Mouse (Mus musculus): ENCODE measurements around the gene Mknk1. TPM values are rescaled to one million over a fixed set of nuclear protein-coding genes. Genes with fewer than 3 reads are reported as not detected.

The Mknk1 gene
- polyA plus RNA-seq, 1 experiment from 2014 or later, result 30.1 TPM

DNA sequence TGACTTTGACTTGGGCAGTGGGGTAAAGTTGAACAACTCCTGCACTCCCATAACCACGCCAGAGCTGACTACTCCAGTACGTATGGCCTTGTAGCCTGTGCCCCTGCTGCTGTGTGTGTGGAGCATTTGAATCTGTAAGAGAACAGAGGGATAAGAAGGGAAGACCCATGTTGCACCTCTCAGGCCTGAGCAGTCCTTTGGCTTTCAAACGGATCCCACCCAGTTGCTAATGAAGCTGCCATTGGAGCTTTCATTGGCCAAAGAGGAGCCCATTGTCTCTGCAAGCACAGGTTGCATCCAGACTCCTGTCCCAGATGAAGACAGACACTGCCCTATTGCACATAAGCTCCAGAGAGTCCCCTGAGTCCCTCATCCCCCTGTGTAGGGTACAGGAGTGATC is 34.2 kb downstream of the Mknk1 start:
- peaks cover 10% of the 10 kb centered on the region; the same call in 1 of the 2 replicates for H3K36me3 ChIP-seq (ENCODE audit: control insufficient read depth, insufficient read depth, low read length)
- no peaks in the 10 kb centered on the region for H3K27me3 ChIP-seq (replicated peaks; ENCODE audit: control insufficient read depth, insufficient read depth, low read length)
- no peak for ATAC-seq
- H3K4me1 ChIP-seq (ENCODE audit: control insufficient read depth, insufficient read depth, low read length), result no peaks in the 10 kb centered on the region
- no peak overlapping the region for H3K27ac ChIP-seq (ENCODE audit: low read length)
- no peak overlapping the region for H3K9ac ChIP-seq (ENCODE audit: low read depth, low read length)
- no peaks in the 10 kb centered on the region for H3K9me3 ChIP-seq (ENCODE audit: control insufficient read depth, low read length)
- WGBS, result 83% methylated on average over 3 of the region's 3 CpGs
- no peak overlapping the region for H3K4me2 ChIP-seq (ENCODE audit: low read depth, low read length)
- H3K4me3 ChIP-seq (ENCODE audit: low read length), result no peak overlapping the region

DNA sequence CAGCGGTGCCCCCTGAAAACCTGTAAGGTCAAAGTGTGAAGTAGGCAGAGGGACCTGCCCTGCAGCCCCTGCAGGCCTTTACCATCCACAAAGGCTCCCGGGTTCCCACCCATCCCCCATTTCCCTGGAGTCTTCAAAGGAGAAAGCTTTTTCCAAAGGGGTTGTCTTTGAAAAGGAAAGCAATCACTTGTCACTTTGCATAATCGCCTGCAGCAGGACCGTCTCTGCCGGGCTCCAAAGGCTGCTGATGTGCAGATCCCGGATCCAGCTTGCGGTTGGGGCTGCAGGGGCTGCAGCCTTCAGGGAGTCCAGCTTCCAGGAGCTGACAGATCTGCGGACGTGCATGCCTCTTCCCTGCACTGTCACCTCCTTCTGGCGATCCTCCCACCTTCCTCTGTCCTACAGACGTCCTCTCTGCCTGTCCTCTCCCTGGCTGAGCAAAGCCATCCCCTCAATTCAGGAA is 39.2 kb downstream of the Mknk1 start:
- H3K36me3 ChIP-seq (ENCODE audit: control insufficient read depth, insufficient read depth, low read length), result peaks cover 7% of the 10 kb centered on the region; the same call in 1 of the 2 replicates
- no peaks in the 10 kb centered on the region for H3K27me3 ChIP-seq (replicated peaks; ENCODE audit: control insufficient read depth, insufficient read depth, low read length)
- no peak overlapping the region for H3K4me2 ChIP-seq (ENCODE audit: low read depth, low read length)
- H3K4me1 ChIP-seq (ENCODE audit: control insufficient read depth, insufficient read depth, low read length), result no peaks in the 10 kb centered on the region
- no peak overlapping the region for H3K27ac ChIP-seq (ENCODE audit: low read length)
- H3K9me3 ChIP-seq (ENCODE audit: control insufficient read depth, low read length), result no peaks in the 10 kb centered on the region
- no peak overlapping the region; the same call in 1 of the 2 replicates for H3K9ac ChIP-seq (ENCODE audit: low read depth, low read length)
- ATAC-seq, result no peak
- 17% methylated on average over 11 of the region's 11 CpGs for WGBS
- no peak overlapping the region for H3K4me3 ChIP-seq (ENCODE audit: low read length)

DNA sequence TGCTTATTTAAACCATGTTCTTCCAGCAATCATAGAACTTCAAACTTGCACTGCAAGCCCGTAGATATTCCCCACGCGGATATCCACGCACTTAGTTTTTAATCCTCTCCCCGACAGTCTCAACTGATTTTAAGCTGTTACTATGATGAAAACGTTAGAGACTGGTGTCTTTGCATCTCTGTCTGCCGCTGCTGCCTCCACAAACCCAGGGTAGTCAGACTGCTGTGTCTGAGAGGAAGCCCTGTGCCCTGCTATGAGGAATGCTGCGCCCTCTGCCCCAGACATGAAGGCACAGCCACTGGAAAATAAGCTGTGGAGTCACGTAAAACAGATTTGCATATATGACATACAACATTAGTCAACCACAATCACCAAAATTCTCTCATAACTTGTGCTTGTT is 39.8 kb downstream of the Mknk1 start:
- no peaks in the 10 kb centered on the region for H3K4me1 ChIP-seq (ENCODE audit: control insufficient read depth, insufficient read depth, low read length)
- no peak overlapping the region for H3K27ac ChIP-seq (ENCODE audit: low read length)
- no peaks in the 10 kb centered on the region for H3K27me3 ChIP-seq (replicated peaks; ENCODE audit: control insufficient read depth, insufficient read depth, low read length)
- H3K9ac ChIP-seq (ENCODE audit: low read depth, low read length), result no peak overlapping the region
- H3K36me3 ChIP-seq (ENCODE audit: control insufficient read depth, insufficient read depth, low read length), result peaks cover 7% of the 10 kb centered on the region; the same call in 1 of the 2 replicates
- no peak overlapping the region for H3K4me2 ChIP-seq (ENCODE audit: low read depth, low read length)
- no peak overlapping the region for H3K4me3 ChIP-seq (ENCODE audit: low read length)
- no peak for ATAC-seq
- 49% methylated on average over 9 of the region's 9 CpGs for WGBS
- H3K9me3 ChIP-seq (ENCODE audit: control insufficient read depth, low read length), result no peaks in the 10 kb centered on the region

DNA sequence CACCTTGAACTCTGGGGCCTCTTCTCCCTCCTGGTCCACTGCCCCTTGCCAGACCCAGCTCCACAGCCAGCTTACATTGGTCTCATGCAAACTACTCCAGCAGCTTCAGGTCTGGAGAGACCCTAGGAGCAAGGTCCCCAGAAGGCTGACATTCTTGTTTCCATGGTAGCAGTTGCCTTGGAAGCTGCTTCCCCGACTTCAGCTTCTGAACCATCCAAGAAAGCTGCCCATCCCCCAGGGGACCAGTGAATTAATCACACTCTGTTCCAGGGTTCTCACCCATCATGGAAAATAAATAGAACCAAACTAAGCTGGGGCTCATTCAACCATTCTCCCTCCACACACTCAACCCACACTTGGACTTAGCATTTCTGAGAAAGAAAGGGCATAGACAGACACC is 42.2 kb downstream of the Mknk1 start:
- WGBS, result 16% methylated on average over 1 of the region's 1 CpGs
- H3K36me3 ChIP-seq (ENCODE audit: control insufficient read depth, insufficient read depth, low read length), result no peaks in the 10 kb centered on the region
- H3K4me2 ChIP-seq (ENCODE audit: low read depth, low read length), result no peak overlapping the region
- no peak overlapping the region for H3K4me3 ChIP-seq (ENCODE audit: low read length)
- no peaks in the 10 kb centered on the region for H3K9me3 ChIP-seq (ENCODE audit: control insufficient read depth, low read length)
- no peak overlapping the region for H3K27ac ChIP-seq (ENCODE audit: low read length)
- H3K27me3 ChIP-seq (replicated peaks; ENCODE audit: control insufficient read depth, insufficient read depth, low read length), result no peaks in the 10 kb centered on the region
- H3K4me1 ChIP-seq (ENCODE audit: control insufficient read depth, insufficient read depth, low read length), result no peaks in the 10 kb centered on the region
- ATAC-seq, result no peak
- no peak overlapping the region for H3K9ac ChIP-seq (ENCODE audit: low read depth, low read length)

DNA sequence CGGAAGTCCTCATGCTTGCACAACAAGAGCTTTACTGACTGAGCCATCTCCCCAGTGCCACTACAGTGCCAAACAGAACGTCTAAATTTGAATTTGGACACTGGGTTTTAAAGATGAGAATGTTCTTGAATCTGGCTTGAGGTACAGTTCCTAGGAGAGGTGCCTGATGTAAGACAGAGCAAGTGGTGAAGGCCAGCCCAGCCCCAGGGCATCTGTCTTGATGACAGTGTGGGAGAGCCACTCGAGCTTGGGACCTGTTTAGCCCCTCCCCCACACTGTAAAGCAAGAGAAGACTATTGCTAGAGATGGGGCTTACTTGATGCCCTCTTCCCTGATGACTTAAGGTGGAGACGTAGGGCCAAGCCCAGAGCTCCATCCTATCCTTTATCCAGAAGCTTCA is 43.2 kb downstream of the Mknk1 start:
- Histone ChIP-seq H3K9ac (ENCODE audit: low read depth, low read length) (no peak overlapping the region), H3K9me3 (ENCODE audit: control insufficient read depth, low read length) (no peaks in the 10 kb centered on the region), H3K4me1 (ENCODE audit: control insufficient read depth, insufficient read depth, low read length) (no peaks in the 10 kb centered on the region), H3K36me3 (ENCODE audit: control insufficient read depth, insufficient read depth, low read length) (no peaks in the 10 kb centered on the region), H3K27ac (ENCODE audit: low read length) (no peak overlapping the region), H3K4me3 (ENCODE audit: low read length) (no peak overlapping the region), H3K27me3 (replicated peaks; ENCODE audit: control insufficient read depth, insufficient read depth, low read length) (no peaks in the 10 kb centered on the region), H3K4me2 (ENCODE audit: low read depth, low read length) (no peak overlapping the region)
- ATAC-seq, result no peak
- 53% methylated on average over 4 of the region's 4 CpGs for WGBS

DNA sequence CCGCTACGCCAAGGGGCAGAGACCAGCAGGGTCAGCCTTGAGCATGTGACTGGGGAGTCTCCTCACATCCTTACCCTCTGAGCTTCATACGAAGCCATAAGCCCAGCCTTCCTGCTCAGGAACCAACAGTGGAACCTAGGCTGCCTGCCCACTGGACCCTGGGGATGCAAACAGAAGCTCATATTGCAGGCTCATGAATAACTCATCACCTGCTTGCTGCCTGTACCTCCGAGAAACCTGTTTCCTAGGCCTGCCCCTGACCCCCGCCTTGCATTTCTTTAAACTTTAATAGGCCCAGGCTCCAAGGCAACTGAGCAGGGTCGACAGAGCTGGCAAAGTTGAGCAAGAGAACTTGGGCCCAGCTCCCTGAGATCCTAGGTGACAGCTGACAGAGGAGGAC is 45.0 kb downstream of the Mknk1 start, which contains the start of gene Kncn:
TSS of gene Kncn (plus strand) at position 379 of the 400 bp plus-strand sequence.
- Histone ChIP-seq H3K9ac (ENCODE audit: low read depth, low read length) (no peak within 1 kb of the TSS), H3K4me2 (ENCODE audit: low read depth, low read length) (no peak within 1 kb of the TSS), H3K27ac (ENCODE audit: low read length) (no peak within 1 kb of the TSS), H3K4me1 (ENCODE audit: control insufficient read depth, insufficient read depth, low read length) (no peaks in the 10 kb centered on the region), H3K36me3 (ENCODE audit: control insufficient read depth, insufficient read depth, low read length) (no peaks in the 10 kb centered on the region), H3K27me3 (replicated peaks; ENCODE audit: control insufficient read depth, insufficient read depth, low read length) (no peaks in the 10 kb centered on the region), H3K4me3 (ENCODE audit: low read length) (no peak within 1 kb of the TSS), H3K9me3 (ENCODE audit: control insufficient read depth, low read length) (no peaks in the 10 kb centered on the region)
- no peak for ATAC-seq
- 63% methylated on average over 6 of the region's 6 CpGs for WGBS

DNA sequence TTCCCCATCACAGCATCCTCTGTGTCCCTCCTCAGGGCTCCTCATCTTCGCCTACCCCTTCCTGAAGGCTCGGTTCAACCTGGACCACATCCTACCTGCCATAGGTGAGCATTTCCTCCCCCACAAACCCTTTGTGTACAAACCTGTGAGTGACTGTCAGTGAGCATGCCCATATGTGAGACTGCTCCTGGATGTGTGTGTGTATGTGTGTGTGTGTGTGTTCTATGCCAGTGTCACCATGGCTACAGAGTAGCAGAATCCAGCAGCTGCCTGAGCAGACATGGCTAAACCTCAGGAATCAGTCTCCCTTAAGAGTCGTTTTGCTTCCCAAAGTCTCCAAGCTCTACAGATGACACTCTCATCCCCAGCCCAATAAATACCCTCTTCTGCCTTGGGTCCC is 46.8 kb downstream of the Mknk1 start:
- H3K4me3 ChIP-seq (ENCODE audit: low read length), result no peak overlapping the region
- no peaks in the 10 kb centered on the region for H3K36me3 ChIP-seq (ENCODE audit: control insufficient read depth, insufficient read depth, low read length)
- no peak overlapping the region for H3K27ac ChIP-seq (ENCODE audit: low read length)
- WGBS, result 66% methylated on average over 3 of the region's 3 CpGs
- no peaks in the 10 kb centered on the region for H3K9me3 ChIP-seq (ENCODE audit: control insufficient read depth, low read length)
- H3K4me1 ChIP-seq (ENCODE audit: control insufficient read depth, insufficient read depth, low read length), result peaks cover 6% of the 10 kb centered on the region; the same call in 1 of the 2 replicates
- no peak overlapping the region for H3K4me2 ChIP-seq (ENCODE audit: low read depth, low read length)
- ATAC-seq, result no peak
- H3K9ac ChIP-seq (ENCODE audit: low read depth, low read length), result no peak overlapping the region
- H3K27me3 ChIP-seq (replicated peaks; ENCODE audit: control insufficient read depth, insufficient read depth, low read length), result peaks cover 11% of the 10 kb centered on the region; the same call in 1 of the 2 replicates

DNA sequence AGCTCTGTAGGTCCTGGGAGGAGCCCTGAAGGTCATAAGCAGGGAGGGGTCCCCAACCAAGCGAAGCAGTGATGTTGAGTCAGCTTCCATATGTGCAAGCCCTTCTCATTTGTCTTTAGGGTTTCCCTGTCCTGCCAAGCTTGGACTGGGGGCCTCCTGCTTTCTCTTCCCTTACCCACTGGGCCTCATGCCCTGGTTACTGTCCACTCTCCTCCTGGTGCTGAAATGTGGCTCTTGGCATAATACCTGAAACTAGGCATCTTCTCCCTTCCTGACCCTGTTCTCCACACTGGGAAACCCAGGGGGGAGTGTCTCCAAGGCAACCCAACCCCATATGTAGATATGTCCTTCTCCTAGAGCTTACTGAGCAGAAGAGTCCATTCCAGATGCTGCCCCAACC is 47.9 kb downstream of the Mknk1 start:
- Histone ChIP-seq H3K9ac (ENCODE audit: low read depth, low read length) (no peak overlapping the region), H3K27me3 (replicated peaks; ENCODE audit: control insufficient read depth, insufficient read depth, low read length) (peaks cover 18% of the 10 kb centered on the region), H3K4me3 (ENCODE audit: low read length) (no peak overlapping the region), H3K4me2 (ENCODE audit: low read depth, low read length) (no peak overlapping the region), H3K36me3 (ENCODE audit: control insufficient read depth, insufficient read depth, low read length) (no peaks in the 10 kb centered on the region), H3K9me3 (ENCODE audit: control insufficient read depth, low read length) (no peaks in the 10 kb centered on the region), H3K4me1 (ENCODE audit: control insufficient read depth, insufficient read depth, low read length) (peaks cover 6% of the 10 kb centered on the region; the same call in 1 of the 2 replicates), H3K27ac (ENCODE audit: low read length) (no peak overlapping the region)
- no peak for ATAC-seq
- 43% methylated on average over 1 of the region's 1 CpGs for WGBS

DNA sequence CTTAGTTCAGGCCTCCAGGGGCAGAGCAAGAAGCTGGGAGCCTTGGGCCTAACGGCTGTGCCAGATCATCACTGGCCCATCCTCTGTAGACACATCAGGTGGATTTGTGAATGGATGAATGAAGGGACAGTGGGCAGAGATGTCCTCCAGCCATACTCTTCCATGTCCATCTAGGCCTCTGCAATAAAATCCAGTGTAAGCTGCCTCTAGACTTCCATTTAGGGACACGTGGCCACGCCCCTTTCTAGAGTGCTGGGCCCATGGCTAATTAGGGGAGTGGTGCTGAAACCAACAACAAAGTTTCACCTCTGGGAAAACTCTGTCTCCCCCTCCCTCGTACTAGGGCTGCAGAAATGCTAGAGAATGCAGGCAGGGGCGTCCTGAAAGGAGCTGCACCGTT is 51.1 kb downstream of the Mknk1 start:
- Histone ChIP-seq H3K36me3 (ENCODE audit: control insufficient read depth, insufficient read depth, low read length) (no peaks in the 10 kb centered on the region), H3K27me3 (replicated peaks; ENCODE audit: control insufficient read depth, insufficient read depth, low read length) (peaks cover 18% of the 10 kb centered on the region), H3K9me3 (ENCODE audit: control insufficient read depth, low read length) (no peaks in the 10 kb centered on the region), H3K27ac (ENCODE audit: low read length) (no peak overlapping the region), H3K4me1 (ENCODE audit: control insufficient read depth, insufficient read depth, low read length) (peaks cover 6% of the 10 kb centered on the region; the same call in 1 of the 2 replicates), H3K9ac (ENCODE audit: low read depth, low read length) (no peak overlapping the region), H3K4me3 (ENCODE audit: low read length) (peak overlapping the region; percentile 29), H3K4me2 (ENCODE audit: low read depth, low read length) (peak overlapping the region; percentile 53)
- 12% methylated on average over 6 of the region's 6 CpGs for WGBS
- no peak for ATAC-seq

DNA sequence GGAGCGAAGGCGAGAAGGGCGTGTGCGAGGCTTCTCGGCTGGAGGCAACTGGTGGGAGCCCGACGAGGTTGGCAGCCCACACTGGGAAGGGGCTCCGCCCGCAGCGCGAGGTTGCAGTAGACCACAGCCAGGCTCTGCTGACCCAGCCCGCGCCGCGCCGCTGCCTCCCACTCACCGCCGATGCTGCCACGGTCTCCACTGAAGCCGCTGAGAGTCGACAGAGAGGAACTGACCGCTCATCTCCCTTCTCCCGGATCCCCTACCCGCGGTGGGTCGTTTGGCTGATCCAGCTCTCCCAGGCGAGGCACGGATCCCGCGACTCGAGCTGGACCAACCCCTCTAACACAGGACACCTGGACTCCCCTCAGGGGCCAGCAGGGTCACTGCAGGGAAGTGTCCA is 51.6 kb downstream of the Mknk1 start, which contains the start of gene 6430628N08Rik:
TSS of gene 6430628N08Rik (plus strand) at position 113 of the 400 bp plus-strand sequence.
- 1% methylated on average over 31 of the region's 31 CpGs for WGBS
- peak within 1 kb of the TSS; percentile 35; the same call in 1 of the 2 replicates for H3K9ac ChIP-seq (ENCODE audit: low read depth, low read length)
- ATAC-seq, result no peak

More for the DNA sequence above, 51.6 kb downstream of the Mknk1 start, which contains the start of gene 6430628N08Rik:
- peak within 1 kb of the TSS; percentile 29 for H3K4me3 ChIP-seq (ENCODE audit: low read length)
- H3K27me3 ChIP-seq (replicated peaks; ENCODE audit: control insufficient read depth, insufficient read depth, low read length), result peaks cover 18% of the 10 kb centered on the region
- peak within 1 kb of the TSS; percentile 53 for H3K4me2 ChIP-seq (ENCODE audit: low read depth, low read length)
- no peaks in the 10 kb centered on the region for H3K36me3 ChIP-seq (ENCODE audit: control insufficient read depth, insufficient read depth, low read length)
- H3K9me3 ChIP-seq (ENCODE audit: control insufficient read depth, low read length), result no peaks in the 10 kb centered on the region
- no peak within 1 kb of the TSS for H3K27ac ChIP-seq (ENCODE audit: low read length)
- H3K4me1 ChIP-seq (ENCODE audit: control insufficient read depth, insufficient read depth, low read length), result peaks cover 6% of the 10 kb centered on the region; the same call in 1 of the 2 replicates

Data from intestine, embryonic 16.5 days (tissue).